Mouse (Mus musculus) hindbrain, embryonic 11.5 days (tissue): ENCODE data around the gene Ipcef1. TPM values are rescaled to one million over a fixed set of nuclear protein-coding genes. Genes with fewer than 3 reads are reported as not detected.

Experiments used
- ATAC-seq: fragments of 200-750 bp; cut with Nextera tagmentation; 2 replicates; pipeline ENCODE4 v1.8.0; 2017; ENCODE audit warnings: mild to moderate bottlenecking, moderate TSS enrichment, moderate library complexity; ENCODE audit not compliant: low FRiP score
- DNase-seq: peaks from one replicate; pipeline ENCODE4 v3.0.0-alpha.2; 2015; ENCODE audit warnings: low spot score
- H3K27ac ChIP-seq: fragments of 300-500 bp; sonication (generic); 2 replicates; pipeline ENCODE4 v1.5.1; 2014; ENCODE audit warnings: mild to moderate bottlenecking, low read depth, low read length
- H3K27me3 ChIP-seq: fragments of 300-500 bp; sonication (generic); 2 replicates; pipeline ENCODE4 v1.6.1; 2014; ENCODE audit warnings: mild to moderate bottlenecking, low read length, moderate library complexity, mixed read lengths; ENCODE audit not compliant: control insufficient read depth, insufficient read depth
- H3K36me3 ChIP-seq: fragments of 300-500 bp; sonication (generic); 2 replicates; pipeline ENCODE4 v1.6.1; 2014; ENCODE audit warnings: mild to moderate bottlenecking, low read length, moderate library complexity, mixed read lengths; ENCODE audit not compliant: control insufficient read depth, insufficient read depth
- H3K4me1 ChIP-seq: fragments of 300-500 bp; sonication (generic); replicated peaks from 2 replicates; pipeline ENCODE4 v1.6.1; 2014; ENCODE audit warnings: low read length, mixed read lengths; ENCODE audit not compliant: control insufficient read depth, insufficient read depth
- H3K4me2 ChIP-seq: fragments of 300-500 bp; sonication (generic); replicated peaks from 2 replicates; pipeline ENCODE4 v1.6.1; 2014; ENCODE audit warnings: mild to moderate bottlenecking, low read depth, low read length
- H3K4me3 ChIP-seq: fragments of 300-500 bp; sonication (generic); 2 replicates; pipeline ENCODE4 v1.5.1; 2014; ENCODE audit warnings: low read depth, low read length
- H3K9ac ChIP-seq: fragments of 300-500 bp; sonication (generic); 2 replicates; pipeline ENCODE4 v1.6.1; 2014; ENCODE audit warnings: low read depth, low read length
- H3K9me3 ChIP-seq: fragments of 300-500 bp; sonication (generic); 2 replicates; pipeline ENCODE4 v1.6.1; 2016; ENCODE audit warnings: low read length; ENCODE audit not compliant: control insufficient read depth
- WGBS: fragments of 180-500 bp; shearing (Covaris S2); extraction: QIAGEN DNeasy Blood & Tissue Kit; methylation state at CpG from one replicate; pipeline ENCODE4 v1.1.7; 2014; 5-methylcytosine and 5-hydroxymethylcytosine counted together
- polyA plus RNA-seq: library from polyadenylated mRNA; unstranded; fragments of >200 nt; fragmentation: Nextera tagmentation; extraction: Ambion mirVana; gene quantifications from 2 replicates; pipeline ENCODE4 v1.2.1, GENCODE M21; 2014

Gene Ipcef1
- polyA plus RNA-seq, 1 experiment from 2014 or later, result 0.31 TPM

GRCm38 (mm10) chr10:7070100-7070835, 18.0 kb upstream of the Ipcef1 start:
- Histone ChIP-seq H3K9me3 (no peaks in the 10 kb centered on the region), H3K9ac (no peak overlapping the region), H3K4me3 (no peak overlapping the region), H3K27ac (no peak overlapping the region), H3K4me2 (no peak overlapping the region), H3K4me1 (no peaks in the 10 kb centered on the region), H3K36me3 (no peaks in the 10 kb centered on the region), H3K27me3 (no peaks in the 10 kb centered on the region)
- ATAC-seq (0 out of 2 replicates have a peak, but pooled peaks have one; percentile 53), DNase-seq (no peak)
- 72% methylated on average over 8 of the region's 8 CpGs for WGBS

GRCm38 (mm10) chr10:7069090-7069489, 16.8 kb upstream of the Ipcef1 start:
- DNase-seq (no peak), ATAC-seq (no peak)
- 96% methylated on average over 2 of the region's 2 CpGs for WGBS

GRCm38 (mm10) chr10:7068608-7069007, 16.3 kb upstream of the Ipcef1 start:
- H3K4me2 ChIP-seq, result no peak overlapping the region
- no peak for DNase-seq
- no peaks in the 10 kb centered on the region for H3K9me3 ChIP-seq
- no peak for ATAC-seq
- no peaks in the 10 kb centered on the region for H3K27me3 ChIP-seq
- no peak overlapping the region for H3K9ac ChIP-seq
- no peak overlapping the region for H3K4me3 ChIP-seq
- WGBS, result 68% methylated on average over 12 of the region's 12 CpGs
- H3K36me3 ChIP-seq, result no peaks in the 10 kb centered on the region
- no peak overlapping the region for H3K27ac ChIP-seq
- no peaks in the 10 kb centered on the region for H3K4me1 ChIP-seq

More at GRCm38 (mm10) chr10:7069090-7069489, 16.8 kb upstream of the Ipcef1 start:
- Histone ChIP-seq H3K4me3 (no peak overlapping the region), H3K27me3 (no peaks in the 10 kb centered on the region), H3K9me3 (no peaks in the 10 kb centered on the region), H3K27ac (no peak overlapping the region), H3K9ac (no peak overlapping the region), H3K36me3 (no peaks in the 10 kb centered on the region), H3K4me2 (no peak overlapping the region), H3K4me1 (no peaks in the 10 kb centered on the region)

- Histone ChIP-seq H3K36me3 (no peaks in the 10 kb centered on the region), H3K9ac (no peak overlapping the region), H3K4me1 (no peaks in the 10 kb centered on the region), H3K4me3 (no peak overlapping the region), H3K9me3 (no peaks in the 10 kb centered on the region), H3K27me3 (no peaks in the 10 kb centered on the region), H3K27ac (no peak overlapping the region), H3K4me2 (no peak overlapping the region)
- no peak for DNase-seq
- no peak for ATAC-seq
- WGBS, result 84% methylated on average over 9 of the region's 9 CpGs
Measured at GRCm38 (mm10) chr10:7063752-7064457, 11.6 kb upstream of the Ipcef1 start.

GRCm38 (mm10) chr10:7062993-7063392, 10.7 kb upstream of the Ipcef1 start:
- Histone ChIP-seq H3K9ac (no peak overlapping the region), H3K9me3 (no peaks in the 10 kb centered on the region)

GRCm38 (mm10) chr10:7060326-7060725, 8.0 kb upstream of the Ipcef1 start:
- H3K27me3 ChIP-seq, result no peaks in the 10 kb centered on the region
- WGBS, result 62% methylated on average over 5 of the region's 5 CpGs
- H3K4me3 ChIP-seq, result no peak overlapping the region
- DNase-seq (no peak), ATAC-seq (no peak)
- H3K27ac ChIP-seq, result no peak overlapping the region
- no peaks in the 10 kb centered on the region for H3K9me3 ChIP-seq
- H3K4me2 ChIP-seq, result no peak overlapping the region
- H3K36me3 ChIP-seq, result no peaks in the 10 kb centered on the region
- no peak overlapping the region for H3K9ac ChIP-seq
- no peaks in the 10 kb centered on the region for H3K4me1 ChIP-seq

More at GRCm38 (mm10) chr10:7062993-7063392, 10.7 kb upstream of the Ipcef1 start:
- ATAC-seq, result no peak
- no peaks in the 10 kb centered on the region for H3K36me3 ChIP-seq
- no peak overlapping the region for H3K4me2 ChIP-seq
- no peaks in the 10 kb centered on the region for H3K27me3 ChIP-seq
- H3K4me1 ChIP-seq, result no peaks in the 10 kb centered on the region
- H3K4me3 ChIP-seq, result no peak overlapping the region
- DNase-seq, result no peak
- WGBS, result 90% methylated on average over 7 of the region's 7 CpGs
- no peak overlapping the region for H3K27ac ChIP-seq

GRCm38 (mm10) chr10:7057546-7057945, 5.3 kb upstream of the Ipcef1 start:
- no peak for ATAC-seq
- no peak overlapping the region for H3K4me3 ChIP-seq
- 90% methylated on average over 1 of the region's 1 CpGs for WGBS

GRCm38 (mm10) chr10:7054560-7055205, 2.4 kb upstream of the Ipcef1 start:
- no peak overlapping the region for H3K9ac ChIP-seq
- WGBS, result 76% methylated on average over 6 of the region's 6 CpGs

More at GRCm38 (mm10) chr10:7057546-7057945, 5.3 kb upstream of the Ipcef1 start:
- Histone ChIP-seq H3K9me3 (no peaks in the 10 kb centered on the region), H3K9ac (no peak overlapping the region), H3K4me2 (no peak overlapping the region), H3K27me3 (no peaks in the 10 kb centered on the region), H3K4me1 (no peaks in the 10 kb centered on the region), H3K36me3 (no peaks in the 10 kb centered on the region), H3K27ac (no peak overlapping the region)
- DNase-seq, result no peak

More at GRCm38 (mm10) chr10:7054560-7055205, 2.4 kb upstream of the Ipcef1 start:
- no peaks in the 10 kb centered on the region for H3K27me3 ChIP-seq
- no peak overlapping the region for H3K4me2 ChIP-seq
- ATAC-seq (no peak), DNase-seq (no peak)
- no peaks in the 10 kb centered on the region for H3K4me1 ChIP-seq
- no peak overlapping the region for H3K4me3 ChIP-seq
- H3K36me3 ChIP-seq, result no peaks in the 10 kb centered on the region
- H3K27ac ChIP-seq, result no peak overlapping the region
- H3K9me3 ChIP-seq, result no peaks in the 10 kb centered on the region
